Mouse (Mus musculus) retina, adult 2 months (tissue): ENCODE results near the gene Xxylt1.

Experiments
- DNase-seq: peaks from one replicate; pipeline ENCODE4 v3.0.0-alpha.2; 2012; ENCODE audit warnings: low read depth, low spot score

Gene Xxylt1

DNA sequence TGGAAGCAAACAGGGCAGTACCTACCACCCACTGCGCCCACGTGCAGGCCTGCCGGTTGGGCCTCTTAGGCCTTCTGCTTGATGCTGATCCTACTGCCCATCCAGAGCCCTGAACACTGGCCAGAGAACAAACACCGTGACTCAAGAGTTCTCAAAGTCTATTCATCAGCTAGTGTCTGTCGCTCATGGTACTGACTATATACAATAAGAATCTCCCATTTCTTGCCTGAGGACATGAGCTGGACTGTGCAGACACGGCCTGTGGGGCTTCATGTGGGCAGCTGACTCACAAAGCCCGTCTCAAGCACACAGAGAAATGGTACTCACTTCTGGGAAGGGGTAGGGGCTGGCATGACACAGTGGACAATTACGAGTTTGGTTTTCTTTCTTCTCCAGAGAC is 125.1 kb downstream of the Xxylt1 start:
- DNase-seq = no peak

DNA sequence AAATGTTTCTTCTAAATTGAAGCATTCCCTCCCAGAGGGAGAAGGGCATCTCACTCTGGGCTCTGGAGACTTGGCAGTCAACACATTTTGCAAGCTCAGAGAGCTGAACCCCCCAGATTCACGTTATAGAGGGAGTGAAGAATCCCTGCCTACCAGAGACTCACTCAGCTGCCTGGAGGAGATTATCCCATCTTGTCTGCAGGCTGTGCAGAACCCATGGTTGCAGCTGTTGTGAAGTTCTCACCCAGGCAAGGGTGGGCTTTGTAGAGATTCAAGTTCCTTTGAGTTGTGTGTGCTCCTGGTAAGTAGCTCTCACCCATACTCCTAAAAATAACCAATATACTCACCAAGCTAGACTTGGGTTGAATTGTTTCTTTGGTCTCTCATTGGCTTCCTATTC is 132.6 kb downstream of the Xxylt1 start:
- no peak for DNase-seq

DNA sequence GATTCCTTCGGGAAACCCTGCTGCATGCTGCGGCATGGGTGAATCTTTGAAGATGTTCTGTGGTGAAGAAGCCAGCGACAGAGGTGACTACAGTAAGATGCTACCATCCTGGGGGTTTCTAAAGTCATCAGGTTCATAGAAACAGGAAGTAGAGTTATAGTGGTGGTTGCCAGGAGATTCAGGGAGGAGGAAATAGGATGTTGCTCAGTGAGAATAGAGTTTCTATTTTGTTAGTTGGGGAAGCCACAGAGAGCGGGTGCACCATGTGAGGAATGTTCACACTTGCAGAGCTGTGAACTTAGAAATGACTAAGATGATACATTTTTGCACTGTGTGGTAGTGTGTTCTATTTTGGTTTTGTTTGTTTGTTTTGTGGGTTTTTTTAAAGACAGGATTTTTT is 133.0 kb downstream of the Xxylt1 start:
- no peak for DNase-seq

DNA sequence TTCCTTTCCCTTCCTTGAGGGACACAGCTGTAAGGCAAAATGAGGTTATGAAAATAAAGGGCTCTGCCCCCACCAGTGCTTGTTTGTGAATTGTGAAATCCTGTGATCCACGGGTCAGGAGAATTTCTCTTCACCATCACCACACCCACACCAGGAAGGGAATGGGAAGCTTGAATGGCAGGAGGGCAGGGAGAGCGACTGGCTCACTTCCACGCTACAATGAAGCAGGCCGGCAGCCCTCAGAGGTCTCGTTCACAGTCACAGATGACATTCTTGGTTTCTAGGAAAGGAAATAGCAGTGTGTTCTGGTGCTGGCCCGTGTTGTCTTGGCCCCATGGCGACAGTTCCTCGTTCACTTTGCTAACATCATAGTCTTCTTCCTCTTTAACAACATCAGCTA is 136.3 kb downstream of the Xxylt1 start:
- DNase-seq = no peak

DNA sequence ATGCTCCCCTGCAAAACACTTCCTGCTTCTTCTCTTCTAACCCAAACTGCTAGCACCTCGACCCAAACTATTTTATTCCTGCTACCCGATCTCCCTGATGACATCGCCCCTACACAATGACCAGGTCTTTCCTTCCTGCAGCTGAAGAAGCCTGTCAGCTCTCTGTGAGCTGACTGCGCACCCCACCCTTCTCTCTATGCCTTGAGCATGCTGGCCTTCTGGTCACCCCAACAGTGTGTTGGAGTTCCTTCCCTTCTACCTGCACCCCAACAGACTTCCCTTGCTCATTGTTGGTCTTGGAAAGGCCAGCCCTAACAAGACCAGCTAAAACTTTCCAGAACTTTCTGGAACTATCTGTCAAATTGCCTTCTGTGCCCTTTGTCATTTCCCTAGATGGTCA is 137.3 kb downstream of the Xxylt1 start:
- DNase-seq = no peak

DNA sequence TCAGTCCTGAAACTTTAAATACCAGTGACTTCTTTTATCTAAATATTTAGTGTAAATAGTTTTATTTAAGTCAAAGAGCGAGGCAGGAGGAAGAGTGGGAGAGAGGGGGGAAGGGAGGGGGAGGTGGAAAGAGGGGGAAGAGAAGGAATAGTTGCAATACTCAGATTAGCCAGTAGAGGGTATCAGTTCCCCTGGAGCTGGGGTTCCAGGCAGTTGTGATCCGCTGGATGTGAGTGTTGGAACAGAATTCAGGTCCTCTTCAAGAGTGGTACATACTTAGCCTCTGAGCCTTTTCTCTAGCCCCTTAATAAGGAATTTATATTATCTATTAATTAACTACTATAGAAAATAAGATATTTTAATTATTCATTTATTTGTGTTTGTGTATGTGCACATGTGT is 140.5 kb downstream of the Xxylt1 start:
- DNase-seq = peak; percentile 32

DNA sequence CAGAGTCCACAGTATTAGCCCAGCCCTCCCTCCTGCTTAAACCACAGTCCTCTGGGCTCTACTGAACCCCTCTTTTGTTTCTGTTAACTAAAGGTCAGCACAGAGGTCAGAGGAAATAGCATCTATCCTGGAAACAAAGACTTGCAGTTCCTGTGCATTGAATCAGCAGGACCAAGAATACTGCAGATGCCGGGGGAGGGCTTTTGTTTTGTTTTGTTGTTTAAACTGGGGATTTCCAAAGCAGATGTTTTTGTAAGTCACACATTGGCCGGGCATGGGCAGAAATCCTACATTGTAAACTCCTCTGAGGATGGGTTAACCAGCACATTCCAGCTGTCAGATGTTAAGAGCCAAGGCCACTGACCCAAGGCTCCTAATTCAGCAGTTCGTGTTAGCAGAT is 141.3 kb downstream of the Xxylt1 start:
- no peak for DNase-seq

DNA sequence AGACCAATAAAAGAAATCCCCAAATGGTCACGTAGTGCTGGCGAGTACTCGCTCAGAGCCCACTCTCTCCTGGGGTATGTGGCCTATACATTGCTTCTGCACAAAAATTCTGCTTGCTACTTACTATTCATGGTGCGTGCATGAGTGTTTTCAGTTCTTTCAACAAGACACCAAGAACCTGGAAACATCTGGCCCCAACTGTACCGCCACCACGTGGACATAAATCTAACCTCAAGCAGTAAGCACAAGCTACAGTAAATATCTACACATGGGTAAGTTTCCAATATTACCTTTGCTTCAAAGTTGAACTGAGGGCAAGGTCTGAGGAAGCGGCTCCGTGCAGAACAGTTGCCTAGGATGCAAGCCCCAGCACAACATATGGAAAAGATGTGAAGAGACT is 142.0 kb downstream of the Xxylt1 start:
- no peak for DNase-seq

DNA sequence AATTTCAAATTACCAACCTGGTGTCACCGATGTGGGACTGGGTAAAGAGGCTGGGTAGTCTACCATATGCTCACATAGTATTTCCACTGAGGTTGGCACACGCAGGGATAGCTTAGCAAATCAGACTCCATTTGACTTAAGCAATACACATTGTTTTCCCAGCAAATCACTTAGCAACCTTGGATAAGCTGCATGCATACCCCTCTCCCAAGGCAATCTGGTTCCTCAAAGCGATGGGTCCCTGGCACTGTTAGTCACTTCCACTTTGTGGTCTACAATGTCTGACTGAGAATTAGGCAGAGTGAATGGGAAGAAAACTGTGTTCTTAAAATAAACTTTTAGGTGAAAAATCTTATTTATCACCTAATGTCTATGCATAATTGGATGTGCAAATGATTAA is 142.6 kb downstream of the Xxylt1 start:
- no peak for DNase-seq

DNA sequence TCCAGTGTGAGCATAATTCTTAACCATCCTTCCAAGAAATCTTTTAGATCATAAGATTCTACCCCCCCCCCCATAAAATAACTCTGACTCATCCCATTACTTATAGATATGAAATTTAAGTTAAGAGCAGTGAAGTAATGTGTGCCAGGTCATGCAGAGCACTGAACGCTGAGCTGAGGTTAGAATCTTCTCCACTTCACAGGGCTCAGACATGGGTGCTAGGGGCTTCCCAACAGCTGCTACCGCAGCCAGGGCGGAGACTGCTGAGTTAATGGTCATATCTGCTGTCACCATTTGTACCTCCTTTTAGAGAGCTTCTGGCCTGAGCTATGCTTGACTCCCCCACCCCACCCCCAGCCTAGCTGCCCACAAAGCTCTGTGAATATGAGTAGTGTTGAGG is 143.6 kb downstream of the Xxylt1 start:
- DNase-seq = no peak

DNA sequence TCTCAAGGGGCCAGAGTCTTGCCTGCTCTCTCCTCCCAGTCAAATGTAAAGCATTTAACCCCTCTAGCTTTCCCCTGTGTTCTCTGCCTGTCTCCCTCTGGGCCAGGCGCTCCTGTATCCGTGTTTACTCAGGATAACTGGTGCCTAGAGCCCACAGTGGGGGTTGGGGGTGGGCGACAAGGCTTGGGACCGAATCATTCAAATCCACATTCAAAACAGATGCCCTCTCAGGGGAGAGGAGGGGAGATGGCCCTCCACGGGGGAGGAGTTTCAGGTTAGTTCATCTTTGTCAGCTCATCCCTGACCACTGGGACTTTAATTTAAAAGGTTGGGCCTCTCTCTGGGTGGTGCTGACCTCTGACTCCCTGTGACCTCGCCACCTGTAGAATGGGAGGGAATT is 144.8 kb downstream of the Xxylt1 start:
- DNase-seq = no peak

DNA sequence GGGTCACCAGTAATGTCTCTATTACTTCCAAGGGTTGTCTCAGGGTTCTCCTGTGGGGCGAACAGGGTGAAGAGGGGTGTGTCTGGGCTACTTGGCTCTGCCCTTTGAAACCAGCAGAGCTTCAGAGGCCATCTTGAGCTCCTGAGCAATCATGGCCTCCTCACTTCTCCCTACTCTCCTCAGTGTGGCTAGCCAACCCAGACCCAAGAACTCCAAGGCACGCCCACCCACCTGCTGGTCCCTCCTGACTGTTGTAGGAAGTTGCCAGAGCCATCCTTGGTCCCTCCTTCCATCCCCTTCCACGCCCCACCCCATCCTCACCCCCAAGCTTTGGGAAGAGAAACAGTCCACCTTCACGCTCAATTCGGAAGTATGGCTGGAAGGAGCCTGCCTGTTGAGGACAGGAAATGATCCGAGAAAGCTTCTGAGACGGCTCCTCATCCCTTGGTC is 145.2 kb downstream of the Xxylt1 start:
- DNase-seq = no peak

DNA sequence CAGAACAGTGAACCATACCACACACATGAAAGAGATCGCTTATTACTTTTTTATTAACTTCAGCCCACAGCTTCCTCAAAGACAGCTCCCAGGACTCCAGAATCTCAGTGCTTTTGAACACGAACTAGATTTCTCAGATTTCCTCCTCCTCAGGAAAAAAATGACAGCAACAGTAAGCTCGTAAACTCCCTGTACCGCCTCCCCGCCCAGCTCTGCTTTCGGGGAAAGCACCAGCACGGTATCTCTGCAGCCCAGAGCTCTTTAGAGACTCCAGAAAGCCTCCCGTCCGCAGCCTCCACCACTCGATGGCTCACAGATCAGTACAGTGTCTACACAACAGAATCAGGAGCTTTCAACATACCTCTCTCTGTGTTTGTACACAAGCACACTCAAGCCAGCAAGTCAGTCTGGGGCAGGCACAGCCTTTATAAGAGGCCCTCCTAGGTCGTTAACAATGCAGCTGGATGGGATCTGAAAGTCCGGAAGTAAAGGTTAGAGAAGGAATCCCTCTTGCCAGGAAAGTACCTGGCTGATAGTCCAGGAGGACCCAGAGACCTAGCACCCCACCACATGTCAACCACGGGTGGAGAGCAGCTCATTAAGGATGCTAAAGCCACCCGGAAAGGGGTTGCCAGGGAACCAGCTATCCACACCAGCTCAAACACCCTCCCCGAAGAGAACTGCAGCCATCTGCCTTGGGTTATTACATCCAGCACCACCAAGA is 146.1 kb downstream of the Xxylt1 start:
- DNase-seq = no peak

DNA sequence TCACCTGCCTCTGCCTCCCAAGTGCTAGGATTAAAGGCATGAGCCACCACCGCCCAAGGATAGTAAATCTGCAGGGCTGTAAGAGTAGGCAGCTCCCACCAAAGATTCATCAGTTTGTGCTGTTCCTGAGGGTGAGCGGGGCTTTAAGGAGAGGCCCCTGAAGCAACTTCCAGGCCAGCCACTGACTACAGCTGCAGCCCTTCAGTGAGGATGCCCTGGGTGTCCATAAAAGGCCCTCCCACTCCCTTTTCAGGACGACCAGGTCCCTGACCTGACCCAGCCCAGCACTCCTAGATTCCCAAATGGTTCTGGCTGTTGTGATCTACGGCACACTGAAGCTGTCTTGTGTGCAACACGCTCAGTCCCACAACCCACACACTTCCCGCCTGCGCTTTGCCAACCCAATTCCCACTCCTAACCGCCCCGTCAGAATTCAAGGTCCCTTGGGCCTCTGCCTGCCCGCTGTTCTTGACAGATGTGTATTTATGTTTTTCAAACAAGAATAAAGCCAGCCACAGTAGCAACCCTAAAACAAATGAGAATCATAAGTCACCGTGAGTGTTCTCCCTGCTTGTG is 146.9 kb downstream of the Xxylt1 start:
- no peak for DNase-seq

DNA sequence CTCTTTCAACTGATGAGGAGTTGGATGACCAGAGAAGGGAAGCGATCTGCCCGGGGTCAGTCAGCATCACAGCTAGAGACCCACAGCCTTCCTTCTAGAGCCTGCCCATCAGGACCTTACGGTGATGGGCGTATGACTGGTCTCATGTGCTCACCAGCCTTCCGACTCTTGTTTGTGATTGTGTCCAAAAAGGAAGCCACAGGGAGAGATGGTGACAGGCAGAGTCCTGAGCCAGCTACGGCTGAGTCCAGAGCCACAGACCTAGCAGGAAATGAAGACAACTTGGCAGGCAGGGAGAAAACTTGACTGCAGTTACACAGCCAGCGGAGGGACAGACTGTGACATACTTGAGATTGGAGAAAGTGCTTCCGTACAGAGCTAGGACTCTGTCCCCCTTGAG is 147.9 kb downstream of the Xxylt1 start:
- no peak for DNase-seq

DNA sequence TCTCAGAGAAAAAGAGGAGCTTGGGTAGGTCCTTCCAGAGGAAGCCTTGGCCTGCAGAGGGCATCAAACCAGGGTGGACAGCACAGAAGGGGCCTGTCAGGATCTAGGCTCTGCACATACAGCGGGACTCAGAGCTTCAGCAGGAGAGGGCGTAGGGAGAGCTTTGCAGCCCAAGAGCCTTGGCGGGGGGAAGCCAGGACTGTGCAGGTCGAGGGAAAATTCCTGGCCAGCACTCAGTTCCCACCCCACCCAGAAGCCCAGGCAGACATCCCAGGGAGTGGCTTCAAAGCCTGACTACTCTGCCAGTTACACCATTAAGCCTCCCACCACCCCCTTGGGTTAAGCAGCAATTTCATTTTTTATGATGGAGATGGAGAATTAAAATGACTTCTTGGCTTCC is 148.4 kb downstream of the Xxylt1 start:
- no peak for DNase-seq

DNA sequence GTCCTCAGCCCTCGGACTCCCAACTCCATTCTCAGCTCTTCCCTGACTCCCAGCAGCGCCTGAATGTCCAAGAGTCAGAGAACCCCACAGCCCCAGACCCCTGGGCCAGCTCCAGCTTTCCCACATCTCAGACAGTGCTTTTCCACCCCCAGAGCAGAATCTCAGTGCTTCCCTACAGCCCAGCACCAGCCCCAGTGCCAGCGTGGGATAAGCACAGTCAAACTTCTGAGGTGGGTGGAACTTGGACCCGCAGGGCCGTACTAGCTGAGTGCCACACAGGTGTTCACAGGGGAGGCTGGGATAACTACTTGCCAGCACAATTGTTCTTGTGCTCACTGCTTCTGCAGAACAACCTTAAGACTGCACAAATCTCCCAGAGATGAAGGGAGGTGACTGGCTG is 149.0 kb downstream of the Xxylt1 start:
- no peak for DNase-seq

DNA sequence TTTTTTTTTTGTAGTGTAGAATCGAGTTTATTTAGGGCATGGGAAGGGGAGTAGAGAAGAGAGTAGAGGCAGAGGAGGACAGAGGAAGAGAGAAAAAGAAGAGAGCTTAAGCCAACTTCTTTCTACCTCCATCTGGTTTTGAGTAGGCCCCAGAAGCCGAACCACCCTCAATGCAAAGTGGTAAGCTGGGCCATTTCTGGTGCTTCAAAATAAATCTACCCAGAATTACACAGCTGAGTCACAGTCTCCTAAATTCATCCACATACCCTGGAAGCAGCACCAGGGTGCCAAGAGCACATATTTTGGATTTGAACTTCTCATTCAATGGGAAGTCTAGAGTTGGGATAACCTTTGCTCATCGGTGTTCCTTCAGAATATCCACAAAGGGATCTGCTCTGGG is 152.1 kb downstream of the Xxylt1 start:
- no peak for DNase-seq

DNA sequence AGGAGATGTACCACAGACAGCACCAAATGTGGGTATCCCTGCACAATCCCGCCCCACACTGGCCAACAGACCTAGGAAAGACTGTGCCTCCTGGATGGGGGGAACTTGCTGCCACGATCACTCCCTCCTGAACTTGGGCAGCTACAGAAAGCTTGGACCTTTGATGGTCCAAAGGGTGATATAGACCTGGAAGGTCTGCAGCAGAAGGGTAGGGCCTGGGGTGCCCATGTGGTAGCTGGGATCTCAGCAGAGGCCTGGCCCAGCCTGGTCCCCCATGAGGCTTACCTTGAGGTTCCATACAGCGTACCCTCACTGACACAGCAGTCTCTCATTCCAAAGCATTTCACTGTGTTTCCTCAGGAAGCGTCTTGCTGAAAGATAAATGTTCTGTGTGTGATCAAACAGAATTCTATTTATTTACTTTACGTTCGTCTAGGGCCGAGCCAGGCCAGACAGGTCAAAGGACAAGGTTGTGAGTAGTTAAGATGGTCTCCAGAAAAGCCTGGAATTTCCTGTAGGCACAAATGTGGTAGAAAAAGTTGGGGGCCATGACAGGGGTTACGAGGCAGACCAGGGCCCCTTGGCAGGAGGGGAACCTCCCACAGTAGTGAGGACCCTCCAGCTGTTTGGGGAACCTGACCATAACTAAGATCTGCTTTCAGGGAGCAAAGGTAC is 153.0 kb downstream of the Xxylt1 start:
- no peak for DNase-seq

DNA sequence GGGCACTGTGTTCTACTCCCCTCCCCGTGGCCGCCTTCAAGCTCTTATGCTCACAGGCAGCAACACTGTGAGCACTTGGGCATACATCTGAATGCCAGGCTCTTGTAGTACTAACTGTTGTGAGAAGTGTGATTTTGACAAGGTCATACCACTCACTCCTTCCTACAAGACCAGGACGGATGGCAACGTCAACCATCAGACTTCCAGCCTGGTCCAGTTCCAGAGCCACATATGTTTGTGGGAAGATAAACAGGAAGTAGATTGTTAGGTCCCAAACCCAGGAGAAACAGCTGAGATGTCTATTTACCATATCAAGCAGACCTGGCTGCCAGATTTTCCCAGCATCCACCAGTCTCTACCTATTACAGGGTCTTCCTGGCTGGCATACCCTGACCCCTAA is 155.7 kb downstream of the Xxylt1 start:
- DNase-seq = no peak

DNA sequence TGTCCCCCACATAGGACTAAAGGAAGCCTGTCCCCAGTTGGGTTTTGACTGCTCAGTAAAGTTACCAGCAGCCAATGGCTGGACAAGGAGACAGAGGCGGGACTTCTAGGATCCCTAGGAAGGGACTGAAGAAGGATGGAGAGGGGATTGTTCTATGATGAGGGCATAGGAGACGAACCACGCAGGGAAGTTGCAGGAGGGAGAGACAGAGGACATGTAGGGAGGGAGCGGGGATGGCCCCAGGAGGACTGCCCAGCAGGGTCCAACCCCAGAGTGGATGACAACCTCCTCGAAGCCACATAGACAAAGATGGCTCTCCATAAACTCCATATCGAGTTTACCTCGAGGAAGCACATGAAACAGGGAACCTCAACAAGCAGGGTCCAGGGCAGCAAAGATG is 157.3 kb downstream of the Xxylt1 start:
- DNase-seq = no peak

DNA sequence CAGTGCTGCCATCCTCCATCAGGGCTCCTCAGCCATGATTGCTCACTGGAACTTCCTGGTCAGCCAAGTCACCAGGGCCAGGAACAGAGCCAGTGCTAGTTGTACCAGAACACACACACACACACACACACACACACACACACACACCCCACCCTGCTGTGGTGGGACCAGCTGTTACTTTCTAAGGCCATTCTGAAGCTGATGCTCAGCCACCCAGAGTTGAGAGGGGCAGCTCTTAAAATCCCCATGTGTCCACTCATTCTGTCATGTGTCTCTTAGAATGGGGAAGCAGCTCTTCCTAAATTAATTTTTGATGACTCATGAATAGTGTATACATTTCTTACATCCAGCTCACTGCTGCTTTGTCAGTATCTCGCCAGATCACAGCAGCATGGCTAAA is 158.7 kb downstream of the Xxylt1 start:
- no peak for DNase-seq

DNA sequence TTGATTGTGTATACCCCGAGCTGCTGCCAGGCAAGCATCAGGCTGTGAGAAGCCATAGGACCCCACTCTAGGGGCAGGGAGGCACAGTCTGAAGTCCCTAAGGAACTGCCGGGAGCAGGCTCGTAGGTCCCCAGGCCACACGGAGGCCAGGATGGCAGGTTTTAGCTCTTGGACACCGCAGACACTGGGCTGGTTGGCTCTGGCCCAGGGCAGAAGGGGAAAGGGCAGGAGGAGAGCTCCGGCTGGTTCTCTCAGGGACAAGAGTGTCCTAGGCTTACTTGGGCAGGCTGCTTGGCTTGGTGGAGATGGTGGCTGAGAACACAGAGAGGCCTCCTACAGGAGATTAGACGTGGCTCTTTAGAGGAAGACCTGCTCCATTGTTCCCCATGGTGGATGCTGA is 162.4 kb downstream of the Xxylt1 start:
- no peak for DNase-seq
